In genomic region chrX:169879481-169880362, GRCm38 (mm10) we compare ENCODE assay signal across 9 mouse cellular contexts.
DNase-seq lines count a peak whose midpoint lies in the region; ATAC-seq and TF ChIP-seq lines count a peak whose summit lies in the region.
"Had no signal": no experiment of that assay in that cellular context is flagged by ENCODE, and none has a peak within 500 bp of the region (broad histone marks: within the 10 kb centered on the region; RNA-seq: fewer than 3 reads in every experiment).

No protein-coding gene starts in this region.

- no peaks in the 10 kb centered on the region for H3K79me2 ChIP-seq in heart, adult 2 months (replicated peaks; ENCODE audit: control insufficient read depth, insufficient read depth, low read length)

- peak in 1 of 2 experiments; percentile 19 for DNase-seq in spleen, adult 2 months (ENCODE audit: low read depth in 1 of 2, low spot score in 2 of 2)
- no peak for DNase-seq in spleen, postnatal 10 days (ENCODE audit: low spot score in 2 of 2)
- DNase-seq in embryonic facial prominence, embryonic 11.5 days (ENCODE audit: low spot score) = peak; percentile 82
- DNase-seq in heart, adult 2 months = peak; percentile 63 to 90
- DNase-seq in kidney, adult 18-20 months = peak; percentile 75
- peak; percentile 76 for DNase-seq in limb, embryonic 11.5 days (ENCODE audit: low spot score)
- DNase-seq in midbrain, embryonic 11.5 days (ENCODE audit: low spot score, missing footprints) = peak; percentile 93

- H3K4me3 ChIP-seq in spleen, adult 2 months (ENCODE audit: extremely low read depth, insufficient read depth, insufficient read length) = peak overlapping the region; percentile 62
- peak overlapping the region; percentile 51 for H3K4me3 ChIP-seq in embryonic facial prominence, embryonic 11.5 days (ENCODE audit: low read depth, low read length)
- H3K4me3 ChIP-seq in heart, adult 2 months = peak overlapping the region; percentile 52
- peak overlapping the region; percentile 47 for H3K4me3 ChIP-seq in limb, embryonic 11.5 days (ENCODE audit: low read depth, low read length)
- peak overlapping the region; percentile 61 for H3K4me3 ChIP-seq in midbrain, embryonic 11.5 days (ENCODE audit: low read depth, low read length)
- peak overlapping the region; percentile 74 for H3K4me3 ChIP-seq in small intestine, adult 2 months (ENCODE audit: low read depth, low read length)

- H3K4me1 ChIP-seq in spleen, adult 2 months (ENCODE audit: control insufficient read depth, insufficient read depth, insufficient read length) = no peaks in the 10 kb centered on the region
- H3K4me1 ChIP-seq in embryonic facial prominence, embryonic 11.5 days (ENCODE audit: control insufficient read depth, insufficient read depth, low read length) = no peaks in the 10 kb centered on the region
- peaks cover 2% of the 10 kb centered on the region for H3K4me1 ChIP-seq in heart, adult 2 months (ENCODE audit: control insufficient read depth, insufficient read depth, low read length)
- H3K4me1 ChIP-seq in limb, embryonic 11.5 days (ENCODE audit: control insufficient read depth, insufficient read depth, low read length) = no peaks in the 10 kb centered on the region
- peaks cover 2% of the 10 kb centered on the region; the same call in 1 of the 2 replicates for H3K4me1 ChIP-seq in midbrain, embryonic 11.5 days (ENCODE audit: control insufficient read depth, insufficient read depth, low read length)
- H3K4me1 ChIP-seq in small intestine, adult 2 months (ENCODE audit: control insufficient read depth, insufficient read depth, insufficient read length, low read length) = no peaks in the 10 kb centered on the region

- no peaks in the 10 kb centered on the region for H3K36me3 ChIP-seq in spleen, adult 2 months (ENCODE audit: control insufficient read depth, insufficient read depth, low read length)
- H3K36me3 ChIP-seq in embryonic facial prominence, embryonic 11.5 days (replicated peaks; ENCODE audit: control insufficient read depth, insufficient read depth, low read depth, low read length) = no peaks in the 10 kb centered on the region
- no peaks in the 10 kb centered on the region for H3K36me3 ChIP-seq in heart, adult 2 months (ENCODE audit: control insufficient read depth, insufficient read depth, low read length)
- H3K36me3 ChIP-seq in limb, embryonic 11.5 days (ENCODE audit: control insufficient read depth, insufficient read depth, low read length) = no peaks in the 10 kb centered on the region
- no peaks in the 10 kb centered on the region for H3K36me3 ChIP-seq in midbrain, embryonic 11.5 days (ENCODE audit: control insufficient read depth, insufficient read depth, low read length)
- H3K36me3 ChIP-seq in small intestine, adult 2 months (ENCODE audit: control insufficient read depth, insufficient read depth, low read length) = no peaks in the 10 kb centered on the region
- H3K36me3 ChIP-seq: G1E had no signal

- H3K9ac ChIP-seq in embryonic facial prominence, embryonic 11.5 days (replicated peaks; ENCODE audit: low read length) = peak overlapping the region; percentile 48
- H3K9ac ChIP-seq in heart, adult 2 months (ENCODE audit: low read depth, low read length) = peak overlapping the region; percentile 48
- peak overlapping the region; percentile 61 for H3K9ac ChIP-seq in limb, embryonic 11.5 days (ENCODE audit: low read length)
- H3K9ac ChIP-seq in midbrain, embryonic 11.5 days (ENCODE audit: low read length) = peak overlapping the region; percentile 78

- H3K27me3 ChIP-seq in spleen, adult 2 months (ENCODE audit: control insufficient read depth, insufficient read depth, low read length) = no peaks in the 10 kb centered on the region
- H3K27me3 ChIP-seq in embryonic facial prominence, embryonic 11.5 days (ENCODE audit: control insufficient read depth, insufficient read depth, low read length) = peaks cover 8% of the 10 kb centered on the region; the same call in 1 of the 2 replicates
- no peaks in the 10 kb centered on the region for H3K27me3 ChIP-seq in heart, adult 2 months (ENCODE audit: control insufficient read depth, insufficient read depth, low read length)
- H3K27me3 ChIP-seq in limb, embryonic 11.5 days (ENCODE audit: control insufficient read depth, insufficient read depth, low read length) = peaks cover 12% of the 10 kb centered on the region; the same call in 1 of the 2 replicates
- H3K27me3 ChIP-seq in midbrain, embryonic 11.5 days (ENCODE audit: control insufficient read depth, insufficient read depth, low read length) = peaks cover 6% of the 10 kb centered on the region; the same call in 1 of the 2 replicates
- H3K27me3 ChIP-seq in small intestine, adult 2 months (ENCODE audit: control insufficient read depth, insufficient read depth, low read length) = no peaks in the 10 kb centered on the region

- no peak for TF ChIP-seq POLR2A in spleen, adult 2 months (IDR thresholded peaks at IDR 0.05; ENCODE audit: low read depth, low read length)
- peak; percentile 44; the same call in 1 of the 2 replicates for TF ChIP-seq POLR2A in heart, adult 2 months (IDR thresholded peaks at IDR 0.05; ENCODE audit: insufficient read depth, low read depth, low read length)
- TF ChIP-seq POLR2A in small intestine, adult 2 months (IDR thresholded peaks at IDR 0.05; ENCODE audit: low read depth, low read length) = 0 out of 2 replicates have a peak, but pooled peaks have one; percentile 16

- peak overlapping the region; percentile 47 for H3K4me2 ChIP-seq in embryonic facial prominence, embryonic 11.5 days (ENCODE audit: low read depth, low read length)
- peak overlapping the region; percentile 45 for H3K4me2 ChIP-seq in limb, embryonic 11.5 days (ENCODE audit: low read depth, severe bottlenecking)
- H3K4me2 ChIP-seq in midbrain, embryonic 11.5 days = peak overlapping the region; percentile 57

- peak overlapping the region; percentile 9; the same call in 1 of the 2 replicates for H3K27ac ChIP-seq in spleen, adult 2 months (ENCODE audit: insufficient read depth, low read length)
- H3K27ac ChIP-seq in embryonic facial prominence, embryonic 11.5 days (replicated peaks; ENCODE audit: low read depth, low read length) = peak overlapping the region; percentile 66; the same call in 1 of the 2 replicates
- H3K27ac ChIP-seq in heart, adult 2 months = peak overlapping the region; percentile 59
- H3K27ac ChIP-seq in limb, embryonic 11.5 days (replicated peaks; ENCODE audit: low read depth, low read length) = peak overlapping the region; percentile 70; the same call in 1 of the 2 replicates
- H3K27ac ChIP-seq in midbrain, embryonic 11.5 days (ENCODE audit: low read depth, low read length) = peak overlapping the region; percentile 89
- H3K27ac ChIP-seq in small intestine, adult 2 months (ENCODE audit: insufficient read depth, low read depth, low read length) = peak overlapping the region; percentile 78

- WGBS in spleen, adult 2 months = 22% methylated on average over 36 of the region's 36 CpGs
- WGBS in embryonic facial prominence, embryonic 11.5 days = 13% methylated on average over 36 of the region's 36 CpGs
- 5% methylated on average over 36 of the region's 36 CpGs for WGBS in heart, adult 2 months
- 12% methylated on average over 36 of the region's 36 CpGs for WGBS in limb, embryonic 11.5 days
- 8% methylated on average over 36 of the region's 36 CpGs for WGBS in midbrain, embryonic 11.5 days
- 6% methylated on average over 36 of the region's 36 CpGs for WGBS in small intestine, adult 2 months

- TF ChIP-seq EP300 in heart, adult 2 months (IDR thresholded peaks at IDR 0.05; ENCODE audit: insufficient read depth, low read depth, low read length) = no peak

- intact Hi-C loops in heart, adult 2 months (cut with DNase I) = loop anchor here (5.0 kb wide), 1 partner anchor 98 kb away; no protein-coding TSS in a partner anchor

- no peaks in the 10 kb centered on the region for H3K9me3 ChIP-seq in embryonic facial prominence, embryonic 11.5 days (replicated peaks; ENCODE audit: control insufficient read depth, low read length)
- no peaks in the 10 kb centered on the region for H3K9me3 ChIP-seq in limb, embryonic 11.5 days (ENCODE audit: control insufficient read depth, low read length)
- H3K9me3 ChIP-seq in midbrain, embryonic 11.5 days (ENCODE audit: control insufficient read depth, low read length) = no peaks in the 10 kb centered on the region
- H3K9me3 ChIP-seq: G1E had no signal

- ATAC-seq in embryonic facial prominence, embryonic 11.5 days (replicated peaks; ENCODE audit: insufficient number of reproducible peaks, low FRiP score, low TSS enrichment, low read depth) = peak; percentile 91
- peak; percentile 92 for ATAC-seq in limb, embryonic 11.5 days (ENCODE audit: insufficient number of reproducible peaks, low FRiP score, low TSS enrichment, low read depth)
- ATAC-seq in midbrain, embryonic 11.5 days (ENCODE audit: low FRiP score) = peak; percentile 92

- no peak for TF ChIP-seq CTCF in spleen, adult 2 months (IDR thresholded peaks at IDR 0.05; ENCODE audit: extremely low read depth, insufficient read depth, insufficient read length, insufficient replicate concordance)
- TF ChIP-seq CTCF in heart, adult 2 months (IDR thresholded peaks at IDR 0.05) = peak; percentile 25
- no peak for TF ChIP-seq CTCF in small intestine, adult 2 months (IDR thresholded peaks at IDR 0.05; ENCODE audit: extremely low read depth, insufficient read length, insufficient replicate concordance, low read depth, low read length)

Comparison
In these comparisons a context has a peak if more than half of its experiments do, and no peak if none do; other contexts are left out.
1. DNase-seq: peak in embryonic facial prominence, embryonic 11.5 days (single experiment), heart, adult 2 months (2 of 2), kidney, adult 18-20 months (single experiment), limb, embryonic 11.5 days (single experiment) and midbrain, embryonic 11.5 days (single experiment); none in spleen, postnatal 10 days (0 of 2).
2. H3K27ac ChIP-seq: peak in every context shown above with its lines; median percentile 89 in midbrain, embryonic 11.5 days; 78 in small intestine, adult 2 months; 70 in limb, embryonic 11.5 days; 66 in embryonic facial prominence, embryonic 11.5 days; 59 in heart, adult 2 months; 9 in spleen, adult 2 months.
3. Peak in every context shown above with its lines, with median percentiles within 50 percentile points of each other: H3K4me3 ChIP-seq, ATAC-seq, H3K4me2 ChIP-seq and H3K9ac ChIP-seq.